Mouse (Mus musculus): ENCODE measurements around the gene Fam161a. TPM values are rescaled to one million over a fixed set of nuclear protein-coding genes. Genes with fewer than 3 reads are reported as not detected.
"Not testable (repeated sequence)": the region's sequence is repeated elsewhere in the genome, so short reads cannot be mapped to it uniquely, and the experiment has no call there.

The Fam161a gene
- total RNA-seq, 1 experiment from 2014 or later, result 1.2 TPM

DNA sequence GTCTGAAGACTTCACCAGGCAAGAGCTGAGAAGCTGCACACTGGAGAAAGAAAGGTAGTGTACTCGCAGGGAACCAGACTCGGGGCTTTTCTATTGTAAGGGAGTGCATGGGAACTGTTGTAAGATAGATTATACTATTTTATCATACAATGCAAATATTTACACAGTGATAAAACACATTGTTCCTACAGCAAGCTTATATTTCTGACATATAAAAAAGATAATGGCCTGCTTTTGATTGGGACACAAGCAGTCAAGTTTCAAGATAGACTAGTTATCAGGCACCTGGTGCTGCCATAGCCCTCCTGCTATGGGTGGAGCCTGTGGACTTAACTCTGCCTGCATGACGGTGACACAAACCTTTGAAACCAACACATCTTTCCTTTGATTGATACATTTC, 21.6 kb downstream of the Fam161a start:
- ATAC-seq (replicated peaks; ENCODE audit: insufficient number of reproducible peaks, low FRiP score, low TSS enrichment, poor library complexity, severe bottlenecking), result no peak

DNA sequence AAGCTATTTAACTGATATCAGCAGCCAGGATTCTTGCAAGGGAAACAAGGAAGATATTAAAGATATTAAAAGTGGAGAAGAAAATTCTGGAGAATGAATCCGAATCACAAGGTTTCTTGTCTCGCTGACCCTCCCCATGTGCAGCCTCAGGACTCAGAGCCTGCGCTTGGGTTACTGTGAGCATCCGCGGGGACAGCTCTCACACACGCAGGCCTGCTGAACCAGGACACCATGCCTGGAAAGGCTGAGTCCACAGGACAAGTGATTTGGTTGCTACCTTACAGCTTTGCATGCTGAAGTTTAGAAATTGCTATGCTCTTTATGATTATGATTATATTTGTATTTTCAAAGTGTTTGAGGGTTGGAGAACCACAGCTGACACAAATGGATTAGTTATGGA, 22.1 kb downstream of the Fam161a start:
- ATAC-seq (replicated peaks; ENCODE audit: insufficient number of reproducible peaks, low FRiP score, low TSS enrichment, poor library complexity, severe bottlenecking), result no peak

DNA sequence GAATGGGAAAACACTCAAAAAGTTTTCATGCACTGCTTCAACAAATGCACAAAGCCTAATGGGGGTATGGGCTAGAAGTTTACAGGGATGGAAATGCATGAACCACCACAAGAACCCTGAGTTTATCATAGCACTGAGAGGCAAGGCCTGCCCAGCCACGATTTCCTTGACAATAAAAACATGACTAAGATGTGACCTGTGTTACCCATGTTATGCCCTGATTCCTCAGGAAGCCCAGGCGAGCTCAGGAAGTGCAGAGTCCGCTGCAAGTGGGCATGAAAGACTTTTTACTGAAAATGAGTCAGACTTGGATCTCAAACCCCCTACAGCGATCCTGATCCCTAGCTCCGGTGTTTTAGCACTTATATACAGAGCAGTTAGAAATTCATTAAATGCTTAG, 39.9 kb downstream of the Fam161a start:
- ATAC-seq (replicated peaks; ENCODE audit: insufficient number of reproducible peaks, low FRiP score, low TSS enrichment, poor library complexity, severe bottlenecking), result no peak

DNA sequence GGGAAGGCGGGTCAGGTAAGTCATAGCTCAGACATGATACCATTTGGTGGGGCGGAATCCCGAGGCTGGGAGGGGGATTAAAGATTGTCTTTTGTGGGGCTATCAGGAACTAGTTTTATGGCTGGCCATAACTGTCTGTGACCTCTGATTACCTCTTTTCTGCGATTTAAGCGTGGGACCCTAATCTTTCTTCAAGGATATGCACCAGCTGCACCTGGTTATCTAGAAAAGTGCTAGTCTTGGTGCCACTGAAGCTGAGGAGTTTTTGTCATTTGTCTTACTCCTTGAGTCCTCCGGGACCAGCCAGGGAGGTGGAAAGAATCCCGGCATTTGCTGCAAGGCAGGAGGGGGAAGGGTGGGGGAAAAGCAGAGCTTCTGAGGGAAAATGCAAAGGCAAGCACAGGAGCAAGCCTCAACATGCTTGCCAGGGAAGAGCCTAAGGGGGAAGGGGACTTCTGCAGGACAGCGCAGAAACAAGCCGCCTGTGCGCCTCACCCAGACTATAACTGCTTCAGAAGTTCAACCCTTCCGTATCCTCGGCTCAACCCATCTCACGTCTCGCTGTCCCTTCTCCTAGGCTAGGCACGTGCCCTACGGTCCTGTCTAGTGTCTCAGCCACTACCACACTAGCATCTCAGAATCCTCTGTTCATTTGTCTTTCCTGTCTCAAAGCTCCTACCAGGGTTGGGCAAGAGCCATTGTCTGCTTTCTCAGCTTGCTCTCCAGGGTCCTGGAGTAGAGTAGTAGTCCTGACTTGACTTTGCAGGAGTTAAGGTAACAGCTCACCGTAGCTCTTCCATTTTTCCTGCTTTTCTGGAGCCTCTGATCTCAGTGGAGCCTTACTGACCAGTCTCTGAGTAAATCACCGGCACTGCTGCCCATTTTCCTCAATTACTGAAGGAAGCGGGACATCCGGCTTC, 40.6 kb downstream of the Fam161a start:
- no peak for ATAC-seq (replicated peaks; ENCODE audit: insufficient number of reproducible peaks, low FRiP score, low TSS enrichment, poor library complexity, severe bottlenecking)

DNA sequence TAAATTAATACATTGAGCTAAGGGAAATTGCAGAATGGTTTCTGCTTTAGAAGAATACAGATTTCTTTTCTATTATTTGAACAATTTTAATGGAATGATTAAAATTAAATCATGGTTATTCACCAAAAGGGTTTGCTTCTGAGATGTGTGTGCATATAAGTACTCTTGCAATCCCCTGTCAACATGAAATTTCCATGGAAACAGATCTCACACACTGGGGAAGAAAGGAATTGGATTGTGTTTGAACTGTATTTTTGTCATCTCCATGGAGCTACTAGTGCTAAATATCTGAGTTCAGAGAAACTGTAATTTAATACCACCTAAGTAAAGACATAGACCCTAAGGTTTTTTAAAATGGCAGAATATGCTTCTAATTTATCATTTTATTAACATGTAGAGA, 42.3 kb downstream of the Fam161a start:
- ATAC-seq (replicated peaks; ENCODE audit: insufficient number of reproducible peaks, low FRiP score, low TSS enrichment, poor library complexity, severe bottlenecking), result no peak

DNA sequence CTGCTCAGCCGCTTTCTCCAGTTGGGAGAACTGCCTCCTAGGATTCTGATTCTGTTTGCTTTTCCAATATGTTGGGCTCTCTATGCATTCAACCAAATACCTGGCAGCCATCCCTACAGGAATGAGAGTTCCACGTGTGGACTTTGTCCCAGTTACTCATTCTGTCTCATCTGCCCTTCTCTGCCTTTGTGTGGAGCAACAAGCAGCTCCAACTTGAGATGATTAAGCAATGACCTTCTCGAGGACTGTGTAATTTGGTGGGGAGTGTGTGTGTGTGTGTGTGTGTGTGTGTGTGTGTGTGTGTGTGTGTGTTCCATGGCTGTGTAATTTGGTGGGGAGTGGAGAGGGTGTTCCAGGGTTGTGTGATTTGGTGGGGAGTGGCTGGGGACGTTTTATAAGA, 45.0 kb downstream of the Fam161a start:
- no peak for ATAC-seq (replicated peaks; ENCODE audit: insufficient number of reproducible peaks, low FRiP score, low TSS enrichment, poor library complexity, severe bottlenecking)

DNA sequence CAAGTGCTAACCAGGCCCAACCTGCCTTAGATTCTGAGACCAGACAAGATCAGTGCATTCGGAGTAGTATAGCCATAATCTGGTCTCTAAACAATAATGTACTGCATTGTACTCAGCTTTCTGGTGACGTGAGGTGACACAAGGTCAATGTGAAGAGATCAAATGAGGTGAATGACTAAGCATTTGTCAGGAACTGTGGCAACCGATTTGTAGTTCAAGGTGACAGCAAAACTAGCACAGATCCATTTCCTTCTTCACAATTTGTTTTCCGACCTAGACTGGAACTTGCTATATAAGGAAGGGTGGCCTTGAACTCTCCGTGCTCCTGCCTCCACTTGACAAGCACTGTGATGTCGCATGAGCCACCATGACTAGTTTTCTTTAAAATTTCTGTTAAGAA, 55.8 kb downstream of the Fam161a start:
- ATAC-seq (replicated peaks; ENCODE audit: insufficient number of reproducible peaks, low FRiP score, low TSS enrichment, poor library complexity, severe bottlenecking), result no peak

DNA sequence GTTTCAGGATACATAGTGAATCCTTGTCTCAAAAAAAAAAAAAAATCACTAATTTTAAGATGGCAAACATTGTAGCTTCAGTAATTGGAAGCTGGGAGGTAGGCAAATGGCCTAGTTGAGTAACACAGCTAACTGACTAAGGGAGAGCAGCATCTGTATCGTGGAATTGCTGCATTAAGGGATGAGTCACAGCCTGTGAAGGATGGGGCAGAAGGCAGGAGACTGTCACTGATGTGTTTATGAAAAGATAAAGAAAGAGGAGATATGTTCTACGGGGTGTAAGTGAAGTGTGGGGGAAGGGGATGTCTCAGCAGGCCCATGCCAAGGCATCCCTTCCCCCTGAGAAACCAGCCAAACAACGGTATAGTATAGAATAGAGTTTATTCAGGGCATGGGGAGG, 56.5 kb downstream of the Fam161a start:
- no peak for ATAC-seq (replicated peaks; ENCODE audit: insufficient number of reproducible peaks, low FRiP score, low TSS enrichment, poor library complexity, severe bottlenecking)

DNA sequence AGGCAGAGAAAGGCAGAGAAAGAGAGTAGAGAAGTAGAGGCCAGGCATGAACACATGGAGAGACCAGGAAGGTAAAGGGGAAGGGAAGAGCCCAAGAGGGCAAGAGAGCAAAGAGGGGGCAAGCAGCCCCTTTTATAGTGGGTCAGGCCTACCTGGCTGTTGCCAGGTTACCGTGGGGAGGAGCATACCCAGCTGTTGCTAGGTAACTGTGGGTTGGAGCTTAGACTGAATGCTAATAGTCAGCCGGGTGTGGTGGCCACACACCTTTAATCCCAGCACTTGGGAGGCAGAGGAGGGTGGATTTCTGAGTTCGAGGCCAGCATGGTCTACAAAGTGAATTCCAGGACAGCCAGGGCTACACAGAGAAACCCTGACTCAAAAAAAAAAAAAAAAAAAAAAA, 56.9 kb downstream of the Fam161a start:
- ATAC-seq (replicated peaks; ENCODE audit: insufficient number of reproducible peaks, low FRiP score, low TSS enrichment, poor library complexity, severe bottlenecking), result not testable (repeated sequence)

DNA sequence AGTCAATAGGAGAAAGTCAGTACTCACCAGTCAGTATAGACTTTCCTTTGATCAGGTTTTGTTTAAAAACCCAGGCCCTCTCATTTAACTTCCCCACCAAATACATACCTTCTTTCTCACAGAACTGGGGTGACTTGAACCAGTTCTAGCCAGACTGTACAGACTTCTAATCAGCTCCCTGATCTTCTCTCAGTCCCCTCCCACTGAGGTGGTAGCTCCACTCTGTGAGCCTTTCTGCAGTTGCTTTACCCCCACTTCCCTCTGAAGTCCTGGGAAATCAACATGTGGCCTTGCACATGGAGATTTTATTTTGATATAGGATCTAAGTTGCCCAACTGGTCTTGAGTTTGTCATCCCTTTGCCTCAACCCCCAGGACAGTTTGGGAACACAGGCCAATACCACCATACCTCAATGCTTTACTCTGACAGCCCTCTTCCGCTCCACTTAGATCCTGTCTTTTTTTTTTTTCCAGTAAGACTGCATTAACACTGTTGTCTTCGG, 57.9 kb downstream of the Fam161a start:
- no peak for ATAC-seq (replicated peaks; ENCODE audit: insufficient number of reproducible peaks, low FRiP score, low TSS enrichment, poor library complexity, severe bottlenecking)

DNA sequence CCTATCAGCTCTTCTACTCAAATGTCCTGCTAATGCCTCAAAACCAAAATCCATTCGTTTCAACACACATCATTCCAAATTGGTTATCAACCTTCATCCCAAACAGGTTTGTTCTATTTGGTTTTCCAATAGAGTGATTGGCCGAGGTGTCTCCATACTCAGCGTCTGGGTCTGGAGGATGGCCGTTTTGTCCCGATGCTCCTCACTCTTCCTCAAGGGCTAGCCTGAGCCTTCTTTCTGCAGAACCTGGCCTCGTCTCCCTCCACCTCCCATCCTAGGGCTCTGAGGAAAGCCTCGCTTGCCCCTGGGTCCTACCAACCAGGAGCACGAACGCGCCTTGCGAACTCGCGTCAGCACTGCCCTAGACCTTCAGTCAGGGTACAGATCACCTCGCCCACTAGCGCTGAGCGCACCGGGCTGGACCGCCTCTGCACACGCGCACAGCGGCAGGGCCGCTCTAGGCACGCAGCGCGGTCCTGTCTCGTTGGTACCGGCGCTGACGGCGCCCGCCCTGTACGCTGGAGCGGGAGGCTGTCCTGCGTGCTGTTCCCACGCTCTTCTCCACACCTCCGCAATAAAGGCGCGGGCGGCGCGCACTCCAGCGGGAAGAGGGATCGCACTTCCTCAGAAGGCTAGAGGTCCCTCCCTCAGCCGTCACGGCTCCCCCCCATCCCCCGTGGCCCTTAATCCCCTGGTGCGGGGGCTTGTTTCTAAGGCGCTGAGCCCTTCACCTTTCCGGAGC, 60.2 kb downstream of the Fam161a start:
- peak; percentile 93 for ATAC-seq (replicated peaks; ENCODE audit: insufficient number of reproducible peaks, low FRiP score, low TSS enrichment, poor library complexity, severe bottlenecking)

DNA sequence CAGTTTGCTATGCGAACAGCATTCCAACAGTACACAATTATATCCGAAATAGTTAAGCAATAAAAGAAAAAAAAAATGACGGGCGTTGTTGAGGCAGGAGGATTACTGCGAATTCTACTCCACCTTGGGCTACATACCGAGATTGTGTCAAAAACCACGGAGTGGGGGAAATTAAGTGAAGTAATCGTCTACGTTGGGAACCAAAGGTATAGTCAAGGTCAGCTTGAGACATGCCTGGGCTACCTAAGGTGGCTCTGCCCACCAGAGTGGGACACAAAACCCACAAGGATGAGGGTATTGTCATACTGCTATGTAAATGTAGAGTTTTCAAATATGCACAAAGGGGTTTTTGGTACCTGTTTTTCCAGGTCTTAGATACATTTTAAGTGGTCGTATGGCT, 60.9 kb downstream of the Fam161a start:
- ATAC-seq (replicated peaks; ENCODE audit: insufficient number of reproducible peaks, low FRiP score, low TSS enrichment, poor library complexity, severe bottlenecking), result no peak

DNA sequence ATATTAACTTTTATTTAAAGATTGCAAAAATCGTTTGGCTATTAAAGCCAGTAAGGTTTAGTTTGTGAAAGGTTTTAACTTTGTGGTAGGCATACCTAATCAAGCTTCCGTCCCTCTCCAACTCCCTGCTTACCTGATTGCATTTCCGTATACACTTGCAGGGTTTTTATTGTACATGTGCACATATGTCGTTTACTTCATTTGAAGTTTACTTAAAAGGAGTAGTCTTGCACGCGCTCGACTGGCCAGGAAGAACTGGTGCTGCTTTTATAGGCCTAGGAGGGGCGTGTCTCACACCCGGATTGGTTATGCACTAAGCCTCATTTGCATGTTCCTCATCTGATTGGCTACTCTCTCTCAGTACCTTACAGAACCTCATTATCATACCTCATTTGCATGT, 61.7 kb downstream of the Fam161a start:
- ATAC-seq (replicated peaks; ENCODE audit: insufficient number of reproducible peaks, low FRiP score, low TSS enrichment, poor library complexity, severe bottlenecking), result not testable (repeated sequence)

DNA sequence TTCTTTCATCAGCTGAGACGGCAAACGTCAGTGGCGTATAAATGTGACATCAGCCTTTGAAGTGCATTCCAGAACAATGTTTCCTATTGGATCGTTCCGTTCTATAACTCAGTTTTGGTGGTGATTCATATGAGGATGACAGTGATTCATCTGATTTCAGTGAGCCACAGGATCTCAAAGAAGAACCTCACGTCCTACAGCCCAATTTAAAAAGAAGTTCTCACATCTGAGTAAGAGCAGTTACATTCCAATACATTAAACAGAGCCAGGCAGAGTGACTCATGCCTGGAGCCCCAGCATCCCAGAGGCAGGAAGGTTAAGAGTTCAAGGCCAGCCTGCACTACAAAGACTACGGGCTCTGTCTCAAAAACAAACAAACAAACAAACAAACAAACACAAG, 67.5 kb downstream of the Fam161a start:
- no peak for ATAC-seq (replicated peaks; ENCODE audit: insufficient number of reproducible peaks, low FRiP score, low TSS enrichment, poor library complexity, severe bottlenecking)

DNA sequence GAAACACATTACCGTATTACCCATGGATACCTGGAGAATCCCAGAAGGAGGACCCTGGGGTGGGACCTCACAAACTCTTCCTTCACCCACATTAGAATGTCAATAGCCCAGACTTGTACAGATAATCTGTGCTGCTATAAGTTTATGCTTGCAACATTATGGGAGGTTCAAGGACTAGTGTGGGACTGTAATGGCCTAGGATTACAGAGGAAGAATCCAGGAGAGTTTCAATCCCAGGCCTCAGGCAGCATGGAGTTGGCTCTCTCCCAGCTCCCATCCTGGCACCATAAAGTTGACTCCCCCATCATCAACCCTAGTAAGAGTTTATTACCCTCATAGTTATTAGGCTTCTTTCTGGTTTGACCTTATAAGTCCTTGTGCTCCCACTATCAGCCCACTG, 71.2 kb downstream of the Fam161a start:
- ATAC-seq (replicated peaks; ENCODE audit: insufficient number of reproducible peaks, low FRiP score, low TSS enrichment, poor library complexity, severe bottlenecking), result no peak

Other genes with a start within 250 kb of the Fam161a start
- 3.6 to 30.4 TPM (median 8.5 TPM) in 3 replicates for gene B3gnt2, start 146.6 kb upstream of the Fam161a start, total RNA-seq (2017)
- 18.8 to 34.8 TPM (median 27.8 TPM) in 3 replicates for gene Zrsr1, start 35.5 kb upstream of the Fam161a start, total RNA-seq (2017)
- gene Gm28048, start 25.4 kb upstream of the Fam161a start, total RNA-seq (2017), result 21.3 to 32.3 TPM (median 25.1 TPM) in 3 replicates
- gene Commd1, start 25.1 kb upstream of the Fam161a start, total RNA-seq (2017), result 42.8 to 84.2 TPM (median 45.9 TPM) in 3 replicates
- 162 to 183 TPM (median 162 TPM) in 3 replicates for gene Cct4, start 17.0 kb upstream of the Fam161a start, total RNA-seq (2017)
- 199 to 255 TPM (median 205 TPM) in 3 replicates for gene Xpo1, start 248.5 kb downstream of the Fam161a start, total RNA-seq (2017)

Data from monocyte, adult 5-6 weeks (primary cell).